Mouse (Mus musculus) lung, embryonic 15.5 days (tissue): ENCODE measurements around the gene Ciz1. TPM values are rescaled to one million over a fixed set of nuclear protein-coding genes. Genes with fewer than 3 reads are reported as not detected.

Experiments used
- ATAC-seq: fragments of 200-750 bp; cut with Nextera tagmentation; 2 replicates; pipeline ENCODE4 v1.8.0; 2017; ENCODE audit warnings: moderate number of reproducible peaks, borderline replicate concordance; ENCODE audit not compliant: low FRiP score, low TSS enrichment; ENCODE audit errors: extremely low read depth
- H3K27ac ChIP-seq: fragments of 300-500 bp; sonication (generic); 2 replicates; pipeline ENCODE4 v1.5.1; 2015; ENCODE audit warnings: moderate library complexity, mild to moderate bottlenecking, inconsistent platforms
- H3K27me3 ChIP-seq: fragments of 300-500 bp; sonication (generic); 2 replicates; pipeline ENCODE4 v1.6.1; 2015; ENCODE audit warnings: inconsistent platforms
- H3K36me3 ChIP-seq: fragments of 300-500 bp; sonication (generic); 2 replicates; pipeline ENCODE4 v1.6.1; 2015; ENCODE audit warnings: inconsistent platforms
- H3K4me1 ChIP-seq: fragments of 300-500 bp; sonication (generic); 2 replicates; pipeline ENCODE4 v1.6.1; 2015; ENCODE audit warnings: inconsistent platforms
- H3K4me2 ChIP-seq: fragments of 300-500 bp; sonication (generic); 2 replicates; pipeline ENCODE4 v1.6.1; 2015; ENCODE audit warnings: inconsistent platforms, mild to moderate bottlenecking, moderate library complexity
- H3K4me3 ChIP-seq: fragments of 300-500 bp; sonication (generic); 2 replicates; pipeline ENCODE4 v1.5.1; 2015; ENCODE audit warnings: mild to moderate bottlenecking, inconsistent platforms
- H3K9ac ChIP-seq: fragments of 300-500 bp; sonication (generic); 2 replicates; pipeline ENCODE4 v1.6.1; 2015; ENCODE audit warnings: inconsistent platforms
- H3K9me3 ChIP-seq: fragments of 300-500 bp; sonication (generic); 2 replicates; pipeline ENCODE4 v1.6.1; 2016; ENCODE audit warnings: inconsistent platforms
- WGBS: fragments of 180-500 bp; shearing (Covaris S2); methylation state at CpG from one replicate; pipeline ENCODE4 v1.1.7; 2015; 5-methylcytosine and 5-hydroxymethylcytosine counted together
- polyA plus RNA-seq: library from polyadenylated mRNA; unstranded; fragments of >200 nt; fragmentation: Nextera tagmentation; extraction: Ambion mirVana; gene quantifications from 2 replicates; pipeline ENCODE4 v1.2.1, GENCODE M21; 2015

Gene Ciz1
- polyA plus RNA-seq, 1 experiment from 2014 or later = 47.7 TPM

DNA sequence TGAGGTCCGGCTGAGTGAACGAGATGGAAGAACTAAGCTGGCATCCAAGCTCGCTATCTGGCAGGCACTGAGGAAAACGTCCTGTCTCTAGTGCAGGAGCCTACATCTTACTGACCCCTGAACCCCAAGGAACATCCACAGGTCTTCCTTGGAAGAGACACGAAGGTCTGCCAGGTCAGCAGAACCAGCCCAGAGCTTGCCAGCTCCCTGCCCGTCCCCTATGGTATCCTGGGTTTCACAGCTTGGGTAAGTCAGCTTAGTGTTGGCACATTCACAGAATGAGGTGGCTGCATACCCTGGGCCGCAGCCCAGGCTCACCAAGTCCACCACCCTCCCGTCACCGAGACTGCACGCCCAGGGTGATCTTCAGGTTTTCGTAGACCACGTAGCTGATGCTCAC lies 63.7 kb downstream of the Ciz1 start:
- Histone ChIP-seq H3K4me1 (0 out of 2 replicates have a peak, but pooled peaks cover 5% of the 10 kb centered on the region), H3K4me3 (no peak overlapping the region), H3K27me3 (no peaks in the 10 kb centered on the region), H3K4me2 (no peak overlapping the region), H3K27ac (no peak overlapping the region), H3K36me3 (peaks cover 59% of the 10 kb centered on the region), H3K9me3 (no peaks in the 10 kb centered on the region), H3K9ac (no peak overlapping the region)
- WGBS = 91% methylated on average over 12 of the region's 12 CpGs
- no peak for ATAC-seq

- Histone ChIP-seq H3K36me3 (peaks cover 61% of the 10 kb centered on the region), H3K27me3 (no peaks in the 10 kb centered on the region), H3K9me3 (no peaks in the 10 kb centered on the region), H3K27ac (no peak overlapping the region), H3K9ac (no peak overlapping the region), H3K4me1 (0 out of 2 replicates have a peak, but pooled peaks cover 5% of the 10 kb centered on the region), H3K4me2 (no peak overlapping the region), H3K4me3 (no peak overlapping the region)
- WGBS = 78% methylated on average over 2 of the region's 2 CpGs
- ATAC-seq = no peak
These were observed 64.4 kb downstream of the Ciz1 start for GRCm38 (mm10) chr2:32416556-32416955.

DNA sequence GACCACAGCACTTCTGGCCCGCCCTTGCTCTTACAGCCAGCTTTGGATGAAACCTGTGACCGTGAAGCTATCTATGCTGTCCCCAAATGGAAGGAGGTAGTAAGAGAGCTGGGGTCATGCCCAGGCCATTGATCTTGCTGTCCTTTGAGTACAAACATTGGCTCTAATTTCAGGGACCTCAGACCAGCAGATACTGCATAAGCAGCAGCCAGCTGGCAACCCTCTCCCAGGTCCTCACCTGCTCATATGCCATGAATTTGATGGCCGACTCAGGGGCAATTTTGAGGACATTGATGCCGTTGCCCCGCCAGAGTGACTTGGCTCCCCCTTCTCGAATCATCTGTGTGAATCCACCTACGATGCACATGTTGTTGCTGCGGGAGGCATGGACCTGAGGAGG lies 65.4 kb downstream of the Ciz1 start:
- peaks cover 61% of the 10 kb centered on the region for H3K36me3 ChIP-seq
- ATAC-seq = no peak
- 72% methylated on average over 8 of the region's 8 CpGs for WGBS

GRCm38 (mm10) chr2:32418430-32419151 lies 66.5 kb downstream of the Ciz1 start:
- Histone ChIP-seq H3K9me3 (no peaks in the 10 kb centered on the region), H3K4me2 (no peak overlapping the region), H3K27me3 (no peaks in the 10 kb centered on the region), H3K9ac (no peak overlapping the region), H3K36me3 (peaks cover 61% of the 10 kb centered on the region), H3K27ac (no peak overlapping the region), H3K4me3 (no peak overlapping the region), H3K4me1 (peaks cover 20% of the 10 kb centered on the region)
- ATAC-seq = no peak
- 79% methylated on average over 12 of the region's 12 CpGs for WGBS

More for the DNA sequence above, 65.4 kb downstream of the Ciz1 start:
- Histone ChIP-seq H3K27ac (no peak overlapping the region), H3K9me3 (no peaks in the 10 kb centered on the region), H3K9ac (no peak overlapping the region), H3K4me2 (no peak overlapping the region), H3K4me1 (peaks cover 9% of the 10 kb centered on the region), H3K4me3 (no peak overlapping the region), H3K27me3 (no peaks in the 10 kb centered on the region)

DNA sequence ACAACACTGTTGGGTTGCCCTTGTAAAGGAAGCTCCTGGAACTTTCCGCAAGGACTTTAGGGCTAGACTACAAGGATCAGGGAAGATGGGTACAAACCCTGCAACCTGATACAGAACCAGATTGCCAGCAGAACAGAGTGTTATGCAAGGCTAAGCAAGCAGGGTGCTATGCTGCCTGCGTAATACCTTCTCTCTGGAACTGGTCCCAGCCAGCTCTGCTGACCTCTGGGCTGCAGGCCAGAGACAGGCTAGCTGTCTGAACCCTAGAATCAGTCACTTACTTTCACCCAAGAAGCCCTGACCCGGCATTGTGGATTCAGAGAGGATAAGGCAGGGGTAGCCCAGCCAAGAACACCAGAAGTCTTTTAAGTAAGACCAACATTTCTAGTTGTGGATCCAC lies 67.2 kb downstream of the Ciz1 start:
- no peak for ATAC-seq
- H3K36me3 ChIP-seq = peaks cover 61% of the 10 kb centered on the region

GRCm38 (mm10) chr2:32420066-32420608 lies 68.0 kb downstream of the Ciz1 start:
- H3K27me3 ChIP-seq = no peaks in the 10 kb centered on the region
- H3K4me1 ChIP-seq = peaks cover 29% of the 10 kb centered on the region
- H3K9me3 ChIP-seq = no peaks in the 10 kb centered on the region
- WGBS = 90% methylated on average over 12 of the region's 12 CpGs
- no peak overlapping the region for H3K4me3 ChIP-seq
- H3K27ac ChIP-seq = no peak overlapping the region
- no peak overlapping the region for H3K9ac ChIP-seq
- peaks cover 58% of the 10 kb centered on the region for H3K36me3 ChIP-seq
- ATAC-seq = no peak
- H3K4me2 ChIP-seq = no peak overlapping the region

More for the DNA sequence above, 67.2 kb downstream of the Ciz1 start:
- H3K27me3 ChIP-seq = no peaks in the 10 kb centered on the region
- H3K4me1 ChIP-seq = peaks cover 23% of the 10 kb centered on the region
- H3K9me3 ChIP-seq = no peaks in the 10 kb centered on the region
- WGBS = 71% methylated on average over 3 of the region's 3 CpGs
- H3K4me3 ChIP-seq = no peak overlapping the region
- no peak overlapping the region for H3K9ac ChIP-seq
- H3K27ac ChIP-seq = no peak overlapping the region
- no peak overlapping the region for H3K4me2 ChIP-seq

DNA sequence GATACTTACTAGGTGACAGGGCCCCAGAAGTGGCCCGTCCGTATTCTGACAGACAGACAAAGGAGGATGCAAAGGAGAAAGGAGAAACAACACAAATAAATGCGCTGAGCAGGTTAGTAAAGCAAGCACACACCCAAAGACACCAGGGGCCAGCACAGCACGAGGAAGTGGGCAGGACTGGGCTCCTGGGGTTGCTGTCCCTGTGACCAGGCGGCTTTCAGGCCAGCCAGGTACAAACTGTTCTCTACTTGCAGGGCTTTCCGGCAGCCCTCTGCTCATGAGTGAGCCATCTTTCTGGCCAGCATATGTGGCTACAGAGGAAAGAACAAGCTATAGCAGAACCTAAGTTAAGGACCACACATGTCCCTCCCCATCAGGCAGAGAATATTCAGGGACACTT lies 68.5 kb downstream of the Ciz1 start:
- Histone ChIP-seq H3K9ac (no peak overlapping the region), H3K9me3 (no peaks in the 10 kb centered on the region), H3K27me3 (no peaks in the 10 kb centered on the region), H3K4me3 (no peak overlapping the region), H3K27ac (no peak overlapping the region), H3K36me3 (peaks cover 53% of the 10 kb centered on the region), H3K4me2 (no peak overlapping the region), H3K4me1 (peaks cover 30% of the 10 kb centered on the region)
- 87% methylated on average over 6 of the region's 6 CpGs for WGBS
- no peak for ATAC-seq

DNA sequence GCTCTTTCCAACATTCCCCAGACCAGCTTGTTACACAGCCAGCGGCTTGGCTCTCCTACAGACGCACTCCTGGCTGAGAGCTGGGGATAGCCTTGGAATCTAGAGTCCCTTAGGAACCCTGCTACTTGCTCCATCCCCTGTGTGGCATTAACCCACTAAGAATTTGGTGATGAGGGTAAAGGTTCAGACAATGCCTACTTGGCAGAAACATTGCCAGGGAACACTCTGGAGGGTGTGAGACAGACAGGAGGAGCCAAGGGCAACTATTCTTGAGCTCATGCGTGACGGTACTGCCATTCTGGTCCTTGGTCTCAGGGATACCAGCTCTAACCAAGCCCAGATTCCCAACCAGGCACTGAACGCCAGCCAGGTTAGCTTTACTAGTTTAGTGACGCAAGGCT lies 69.7 kb downstream of the Ciz1 start:
- H3K4me2 ChIP-seq = no peak overlapping the region
- 92% methylated on average over 6 of the region's 6 CpGs for WGBS
- ATAC-seq = no peak

DNA sequence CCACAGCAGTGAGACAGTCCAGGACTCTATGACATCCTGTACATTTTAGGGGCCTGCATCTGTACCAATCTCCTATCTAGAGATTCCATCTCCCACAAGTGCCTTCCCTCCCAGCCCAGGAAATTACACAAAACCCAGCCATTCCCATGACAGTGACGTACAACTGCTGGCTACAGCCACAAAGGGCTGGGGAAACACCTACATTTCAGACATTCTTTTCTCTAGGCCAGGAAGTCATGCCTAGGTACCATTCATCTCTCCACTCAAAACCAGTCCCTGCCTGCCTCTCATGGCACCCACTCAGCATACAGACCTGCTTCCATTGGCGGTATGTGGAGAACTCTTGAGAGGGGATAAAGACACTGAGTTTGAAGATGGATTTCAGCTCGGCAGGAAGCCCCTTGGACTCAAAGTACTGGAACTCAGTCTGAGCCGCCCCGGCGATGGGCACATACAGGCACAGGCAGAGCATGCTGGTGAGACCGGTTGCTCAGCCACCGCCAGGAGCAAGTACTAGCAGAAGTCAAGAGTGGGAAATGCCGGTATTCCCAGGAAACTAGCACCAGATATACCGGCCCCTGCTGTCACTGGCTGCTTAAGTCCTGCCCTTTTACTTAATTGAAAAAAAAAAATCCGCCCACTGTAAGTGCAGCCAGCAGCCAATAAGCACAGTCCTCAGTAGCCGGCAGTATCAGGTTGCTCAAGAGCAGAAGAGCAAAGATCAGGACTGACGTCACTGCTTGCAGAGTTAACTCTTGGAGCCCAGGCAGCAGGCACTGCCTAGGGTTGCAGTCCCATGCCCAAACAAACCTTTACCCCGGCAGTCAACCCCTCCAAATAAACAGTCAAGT lies 71.6 kb downstream of the Ciz1 start:
- ATAC-seq = peak; percentile 91
- Histone ChIP-seq H3K4me1 (peaks cover 43% of the 10 kb centered on the region), H3K4me2 (peak overlapping the region; percentile 77), H3K27ac (peak overlapping the region; percentile 97), H3K27me3 (no peaks in the 10 kb centered on the region), H3K9ac (peak overlapping the region; percentile 18; the same call in 1 of the 2 replicates), H3K36me3 (peaks cover 23% of the 10 kb centered on the region), H3K4me3 (peak overlapping the region; percentile 39), H3K9me3 (no peaks in the 10 kb centered on the region)
- WGBS = 2% methylated on average over 14 of the region's 14 CpGs

More for the DNA sequence above, 69.7 kb downstream of the Ciz1 start:
- Histone ChIP-seq H3K36me3 (peaks cover 41% of the 10 kb centered on the region), H3K9me3 (no peaks in the 10 kb centered on the region), H3K4me1 (peaks cover 30% of the 10 kb centered on the region), H3K27me3 (no peaks in the 10 kb centered on the region), H3K27ac (0 out of 2 replicates have a peak overlapping the region, but pooled peaks have one; percentile 97), H3K9ac (no peak overlapping the region), H3K4me3 (no peak overlapping the region)

DNA sequence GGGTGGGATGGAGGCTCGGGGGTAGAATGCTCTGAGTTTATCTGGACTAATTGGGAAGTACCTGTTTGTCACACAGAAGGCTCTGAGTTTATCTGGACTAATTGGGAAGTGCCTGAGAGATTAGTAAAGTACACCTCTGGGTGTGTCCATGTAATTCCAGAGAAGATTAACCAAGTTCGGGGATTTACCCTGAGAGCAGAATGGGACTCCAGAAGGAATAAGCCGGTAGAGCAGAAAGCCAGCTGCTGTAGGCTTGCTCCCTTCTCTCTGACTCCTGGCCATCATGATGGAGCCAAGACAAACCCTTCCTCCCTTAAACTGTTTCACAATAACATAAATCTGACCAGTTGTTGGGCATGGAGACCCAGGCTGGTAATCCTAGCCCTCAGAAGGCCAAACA lies 72.7 kb downstream of the Ciz1 start:
- no peaks in the 10 kb centered on the region for H3K9me3 ChIP-seq
- no peak overlapping the region for H3K4me3 ChIP-seq
- H3K4me2 ChIP-seq = no peak overlapping the region
- 28% methylated on average over 3 of the region's 3 CpGs for WGBS
- H3K9ac ChIP-seq = no peak overlapping the region
- no peak for ATAC-seq
- no peaks in the 10 kb centered on the region for H3K27me3 ChIP-seq
- H3K36me3 ChIP-seq = peaks cover 12% of the 10 kb centered on the region
- H3K27ac ChIP-seq = peak overlapping the region; percentile 97
- peaks cover 54% of the 10 kb centered on the region for H3K4me1 ChIP-seq

GRCm38 (mm10) chr2:32425568-32425967 lies 73.4 kb downstream of the Ciz1 start:
- Histone ChIP-seq H3K9me3 (no peaks in the 10 kb centered on the region), H3K4me3 (no peak overlapping the region), H3K9ac (no peak overlapping the region), H3K27ac (no peak overlapping the region), H3K4me2 (no peak overlapping the region), H3K36me3 (peaks cover 5% of the 10 kb centered on the region; the same call in 1 of the 2 replicates), H3K27me3 (no peaks in the 10 kb centered on the region), H3K4me1 (peaks cover 62% of the 10 kb centered on the region)
- ATAC-seq = no peak
- 59% methylated on average over 5 of the region's 5 CpGs for WGBS

GRCm38 (mm10) chr2:32426141-32426540 lies 74.0 kb downstream of the Ciz1 start:
- whole genome bisulfite sequencing = 96% methylated on average over 1 of the region's 1 CpGs
- no peak for ATAC-seq
- H3K4me3 ChIP-seq = no peak overlapping the region
- H3K36me3 ChIP-seq = no peaks in the 10 kb centered on the region
- peaks cover 68% of the 10 kb centered on the region for H3K4me1 ChIP-seq
- H3K9me3 ChIP-seq = no peaks in the 10 kb centered on the region
- no peak overlapping the region for H3K9ac ChIP-seq
- H3K4me2 ChIP-seq = no peak overlapping the region
- no peaks in the 10 kb centered on the region for H3K27me3 ChIP-seq
- H3K27ac ChIP-seq = no peak overlapping the region; the same call in 1 of the 2 replicates
